Mouse (Mus musculus) liver, postnatal 0 days (tissue): ENCODE data around the gene Atp6v0b.

Experiments
- CTCF ChIP-seq: sonication (generic); IDR thresholded peaks from 2 replicates; pipeline ENCODE4 v1.5.1; 2016; ENCODE audit warnings: antibody characterized with exemption, low read depth
- EP300 ChIP-seq: IDR thresholded peaks from 2 replicates; pipeline ENCODE4 v1.6.1; 2016; ENCODE audit warnings: antibody characterized with exemption, low read depth, mild to moderate bottlenecking

DNA sequence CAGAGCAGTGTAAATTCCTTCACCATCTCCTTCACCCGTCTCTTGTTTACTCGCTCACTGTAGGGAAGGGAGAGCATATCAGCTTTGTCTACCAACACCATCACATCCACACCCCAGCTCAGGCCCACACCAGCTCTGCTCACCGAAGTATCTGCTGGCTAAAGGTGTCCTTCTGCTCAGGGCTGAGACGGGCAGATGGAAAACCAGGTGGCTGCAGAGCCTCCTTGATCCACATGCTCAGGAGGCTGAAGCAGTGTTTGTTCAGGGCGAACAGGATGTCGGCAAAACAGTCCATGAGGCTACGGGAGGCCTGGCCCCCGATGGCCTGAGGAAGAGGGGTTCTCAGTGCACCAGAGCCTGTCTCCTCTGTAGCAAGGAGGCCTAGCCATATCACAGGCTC is 7.5 kb upstream of the Atp6v0b start:
- TF ChIP-seq CTCF (no peak), EP300 (no peak)
